Mouse (Mus musculus): ENCODE measurements around the gene Zfp445.

Gene Zfp445

GRCm38 (mm10) chr9:122865697-122866166 lies at the start of gene Zfp445:
TSS of gene Zfp445 (minus strand) at chr9:122866006.
- TF ChIP-seq POU5F1 (IDR thresholded peaks at IDR 0.05; ENCODE audit: borderline replicate concordance, low read length) (no peak), CTCF (conservative IDR thresholded peaks at IDR 0.05; ENCODE audit: low read length) (no peak), NANOG (IDR thresholded peaks at IDR 0.05; ENCODE audit: borderline replicate concordance, low read length) (no peak)
- peaks cover 31% of the 10 kb centered on the region for H3K36me3 ChIP-seq (ENCODE audit: insufficient read depth, low read length)

GRCm38 (mm10) chr9:122902717-122903535 lies 37.1 kb upstream of the Zfp445 start:
- TF ChIP-seq NANOG (IDR thresholded peaks at IDR 0.05; ENCODE audit: borderline replicate concordance, low read length) (no peak), CTCF (conservative IDR thresholded peaks at IDR 0.05; ENCODE audit: low read length) (no peak), POU5F1 (IDR thresholded peaks at IDR 0.05; ENCODE audit: borderline replicate concordance, low read length) (no peak)
- H3K9me3 ChIP-seq (ENCODE audit: low read length) = no peaks in the 10 kb centered on the region

More at GRCm38 (mm10) chr9:122865697-122866166, at the start of gene Zfp445:
- Histone ChIP-seq H3K9me3 (ENCODE audit: low read length) (peaks cover 51% of the 10 kb centered on the region), H3K4me3 (replicated peaks; ENCODE audit: low read length) (peak within 1 kb of the TSS; percentile 88), H3K4me1 (replicated peaks; ENCODE audit: low read depth, low read length) (peaks cover 8% of the 10 kb centered on the region; the same call in 1 of the 2 replicates), H3K27me3 (ENCODE audit: insufficient read depth, low read length) (peaks cover 10% of the 10 kb centered on the region; the same call in 1 of the 2 replicates)

GRCm38 (mm10) chr9:122901047-122901446 lies 35.2 kb upstream of the Zfp445 start:
- peaks cover 3% of the 10 kb centered on the region; the same call in 1 of the 2 replicates for H3K27me3 ChIP-seq (ENCODE audit: insufficient read depth, low read length)
- 0 out of 2 replicates have a peak, but pooled peaks cover 6% of the 10 kb centered on the region for H3K4me1 ChIP-seq (replicated peaks; ENCODE audit: low read depth, low read length)
- TF ChIP-seq CTCF (conservative IDR thresholded peaks at IDR 0.05; ENCODE audit: low read length) (no peak), NANOG (IDR thresholded peaks at IDR 0.05; ENCODE audit: borderline replicate concordance, low read length) (no peak), POU5F1 (IDR thresholded peaks at IDR 0.05; ENCODE audit: borderline replicate concordance, low read length) (no peak)

More at GRCm38 (mm10) chr9:122902717-122903535, 37.1 kb upstream of the Zfp445 start:
- H3K4me3 ChIP-seq (replicated peaks; ENCODE audit: low read length) = peak overlapping the region; percentile 83
- H3K4me1 ChIP-seq (replicated peaks; ENCODE audit: low read depth, low read length) = 0 out of 2 replicates have a peak, but pooled peaks cover 6% of the 10 kb centered on the region
- peaks cover 3% of the 10 kb centered on the region; the same call in 1 of the 2 replicates for H3K27me3 ChIP-seq (ENCODE audit: insufficient read depth, low read length)
- no peaks in the 10 kb centered on the region for H3K36me3 ChIP-seq (ENCODE audit: insufficient read depth, low read length)

GRCm38 (mm10) chr9:122886372-122887179 lies 20.8 kb upstream of the Zfp445 start:
- H3K36me3 ChIP-seq (ENCODE audit: insufficient read depth, low read length) = no peaks in the 10 kb centered on the region
- H3K4me1 ChIP-seq (replicated peaks; ENCODE audit: low read depth, low read length) = peaks cover 12% of the 10 kb centered on the region; the same call in 1 of the 2 replicates
- H3K9me3 ChIP-seq (ENCODE audit: low read length) = peaks cover under 1% of the 10 kb centered on the region; the same call in 1 of the 2 replicates
- peaks cover 30% of the 10 kb centered on the region for H3K27me3 ChIP-seq (ENCODE audit: insufficient read depth, low read length)
- TF ChIP-seq NANOG (IDR thresholded peaks at IDR 0.05; ENCODE audit: borderline replicate concordance, low read length) = no peak
- TF ChIP-seq POU5F1 (IDR thresholded peaks at IDR 0.05; ENCODE audit: borderline replicate concordance, low read length) = no peak
- TF ChIP-seq CTCF (conservative IDR thresholded peaks at IDR 0.05; ENCODE audit: low read length) = no peak
- peak overlapping the region; percentile 82 for H3K4me3 ChIP-seq (replicated peaks; ENCODE audit: low read length)

More at GRCm38 (mm10) chr9:122901047-122901446, 35.2 kb upstream of the Zfp445 start:
- H3K9me3 ChIP-seq (ENCODE audit: low read length) = no peaks in the 10 kb centered on the region
- H3K4me3 ChIP-seq (replicated peaks; ENCODE audit: low read length) = no peak overlapping the region
- H3K36me3 ChIP-seq (ENCODE audit: insufficient read depth, low read length) = no peaks in the 10 kb centered on the region

GRCm38 (mm10) chr9:122885385-122885784 lies 19.6 kb upstream of the Zfp445 start, which contains the start of gene Zkscan7:
TSS of gene Zkscan7 (plus strand) at chr9:122885685.
- peaks cover 12% of the 10 kb centered on the region; the same call in 1 of the 2 replicates for H3K4me1 ChIP-seq (replicated peaks; ENCODE audit: low read depth, low read length)
- peaks cover 8% of the 10 kb centered on the region; the same call in 1 of the 2 replicates for H3K9me3 ChIP-seq (ENCODE audit: low read length)
- TF ChIP-seq NANOG (IDR thresholded peaks at IDR 0.05; ENCODE audit: borderline replicate concordance, low read length) (no peak), CTCF (conservative IDR thresholded peaks at IDR 0.05; ENCODE audit: low read length) (no peak), POU5F1 (IDR thresholded peaks at IDR 0.05; ENCODE audit: borderline replicate concordance, low read length) (no peak)
- peaks cover 28% of the 10 kb centered on the region for H3K27me3 ChIP-seq (ENCODE audit: insufficient read depth, low read length)
- no peaks in the 10 kb centered on the region for H3K36me3 ChIP-seq (ENCODE audit: insufficient read depth, low read length)
- H3K4me3 ChIP-seq (replicated peaks; ENCODE audit: low read length) = peak within 1 kb of the TSS; percentile 82

GRCm38 (mm10) chr9:122875145-122875544 lies 9.3 kb upstream of the Zfp445 start:
- H3K27me3 ChIP-seq (ENCODE audit: insufficient read depth, low read length) = peaks cover 10% of the 10 kb centered on the region; the same call in 1 of the 2 replicates
- no peak overlapping the region for H3K4me3 ChIP-seq (replicated peaks; ENCODE audit: low read length)
- no peaks in the 10 kb centered on the region for H3K36me3 ChIP-seq (ENCODE audit: insufficient read depth, low read length)
- TF ChIP-seq CTCF (conservative IDR thresholded peaks at IDR 0.05; ENCODE audit: low read length) (no peak), POU5F1 (IDR thresholded peaks at IDR 0.05; ENCODE audit: borderline replicate concordance, low read length) (no peak), NANOG (IDR thresholded peaks at IDR 0.05; ENCODE audit: borderline replicate concordance, low read length) (no peak)
- H3K9me3 ChIP-seq (ENCODE audit: low read length) = peaks cover 8% of the 10 kb centered on the region
- no peaks in the 10 kb centered on the region for H3K4me1 ChIP-seq (replicated peaks; ENCODE audit: low read depth, low read length)

- no peaks in the 10 kb centered on the region for H3K36me3 ChIP-seq (ENCODE audit: insufficient read depth, low read length)
- TF ChIP-seq CTCF (conservative IDR thresholded peaks at IDR 0.05; ENCODE audit: low read length) (no peak), POU5F1 (IDR thresholded peaks at IDR 0.05; ENCODE audit: borderline replicate concordance, low read length) (no peak), NANOG (IDR thresholded peaks at IDR 0.05; ENCODE audit: borderline replicate concordance, low read length) (no peak)
- H3K4me1 ChIP-seq (replicated peaks; ENCODE audit: low read depth, low read length) = no peaks in the 10 kb centered on the region
- no peak overlapping the region for H3K4me3 ChIP-seq (replicated peaks; ENCODE audit: low read length)
- H3K9me3 ChIP-seq (ENCODE audit: low read length) = peaks cover 8% of the 10 kb centered on the region
- peaks cover 14% of the 10 kb centered on the region; the same call in 1 of the 2 replicates for H3K27me3 ChIP-seq (ENCODE audit: insufficient read depth, low read length)
Observed at GRCm38 (mm10) chr9:122874653-122875052, 8.8 kb upstream of the Zfp445 start.

Measured in E14TG2a.4 (cell line).